Mouse (Mus musculus) brain, adult 10 weeks (tissue): ENCODE results near the gene Sf3b6. TPM values are rescaled to one million over a fixed set of nuclear protein-coding genes. Genes with fewer than 3 reads are reported as not detected.

Experiments used
- polyA plus RNA-seq: library from polyadenylated mRNA; stranded (reverse); fragments of 350-450 nt; fragmentation: Illumina TruSeq; extraction: RNeasy Lipid Tissue Mini Kit (QIAGEN cat#74804); gene quantifications from one replicate; pipeline ENCODE4 v1.2.3, GENCODE M21; 2015; ENCODE audit warnings: low read depth, low replicate concordance

The Sf3b6 gene
- 135 TPM for polyA plus RNA-seq

GRCm38 (mm10) chr12:4817361-4818101 is at the start of gene Sf3b6:
Gene Sf3b6, plus strand, starts transcription at chr12:4817544.

GRCm38 (mm10) chr12:4768492-4769332 is 48.6 kb upstream of the Sf3b6 start, which contains the start of the genes Pfn4 and Fam228b:
Gene Pfn4, plus strand, starts transcription at chr12:4769022.
Gene Fam228b, minus strand, starts transcription at chr12:4769267.

GRCm38 (mm10) chr12:4841392-4841887 is 24.1 kb downstream of the Sf3b6 start, which contains the start of gene Fkbp1b:
Gene Fkbp1b, minus strand, starts transcription at chr12:4841591.

GRCm38 (mm10) chr12:4842890-4843597 is 25.7 kb downstream of the Sf3b6 start, which contains the start of gene Wdcp:
Gene Wdcp, plus strand, starts transcription at chr12:4843303.

GRCm38 (mm10) chr12:4874161-4874927 is 57.0 kb downstream of the Sf3b6 start, which contains the start of gene Mfsd2b:
Gene Mfsd2b, minus strand, starts transcription at chr12:4874359.

Other genes starting within 250 kb of the Sf3b6 start
- 43.9 TPM for gene Itsn2, start 224.9 kb upstream of the Sf3b6 start, polyA plus RNA-seq
- gene Gm3625, start 224.6 kb upstream of the Sf3b6 start, polyA plus RNA-seq = not detected
- gene Fam228a, start 79.1 kb upstream of the Sf3b6 start, polyA plus RNA-seq = 2.1 TPM
- 16.1 TPM for gene Pfn4, start 48.5 kb upstream of the Sf3b6 start, polyA plus RNA-seq
- 14.1 TPM for gene Fam228b, start 48.3 kb upstream of the Sf3b6 start, polyA plus RNA-seq
- gene Fkbp1b, start 24.0 kb downstream of the Sf3b6 start, polyA plus RNA-seq = 68.1 TPM
- 8.8 TPM for gene Wdcp, start 25.8 kb downstream of the Sf3b6 start, polyA plus RNA-seq
- gene Mfsd2b, start 56.8 kb downstream of the Sf3b6 start, polyA plus RNA-seq = 1.0 TPM
- 57.2 TPM for gene Ubxn2a, start 90.2 kb downstream of the Sf3b6 start, polyA plus RNA-seq
- 7.7 TPM for gene Atad2b, start 99.8 kb downstream of the Sf3b6 start, polyA plus RNA-seq